In genomic region chr16:22911986-22912385, GRCm38 (mm10) we compare ENCODE assay signal across 20 mouse cellular contexts. TPM values are rescaled to one million over a fixed set of nuclear protein-coding genes. Genes with fewer than 3 reads are reported as not detected.
DNase-seq lines count a peak whose midpoint lies in the region; TF ChIP-seq lines count a peak whose summit lies in the region.
"Had no signal": no experiment of that assay in that cellular context is flagged by ENCODE, and none has a peak within 500 bp of the region (broad histone marks: within the 10 kb centered on the region; RNA-seq: fewer than 3 reads in every experiment).

No protein-coding gene starts in this region.

- no peak overlapping the region for H3K4me3 ChIP-seq in heart, adult 2 months
- no peak overlapping the region for H3K4me3 ChIP-seq in heart, embryonic 10.5 days
- H3K4me3 ChIP-seq: embryonic facial prominence, embryonic 13.5 days; hindbrain, embryonic 10.5 days; midbrain, embryonic 13.5 days; myocyte; neural tube, embryonic 15.5 days had no signal

- no peak for TF ChIP-seq CTCF in heart, adult 2 months (IDR thresholded peaks at IDR 0.05)

- no peak for TF ChIP-seq POLR2A in heart, adult 2 months (IDR thresholded peaks at IDR 0.05; ENCODE audit: insufficient read depth, low read depth, low read length)

- no peaks in the 10 kb centered on the region for H3K79me2 ChIP-seq in heart, adult 2 months (replicated peaks; ENCODE audit: control insufficient read depth, insufficient read depth, low read length)

- no peak overlapping the region for H3K27ac ChIP-seq in heart, adult 2 months
- no peak overlapping the region for H3K27ac ChIP-seq in heart, embryonic 10.5 days
- H3K27ac ChIP-seq: embryonic facial prominence, embryonic 13.5 days; hindbrain, embryonic 10.5 days; midbrain, embryonic 13.5 days; neural tube, embryonic 15.5 days had no signal

- H3K27me3 ChIP-seq in heart, adult 2 months (ENCODE audit: control insufficient read depth, insufficient read depth, low read length): no peaks in the 10 kb centered on the region
- no peaks in the 10 kb centered on the region for H3K27me3 ChIP-seq in heart, embryonic 10.5 days (ENCODE audit: insufficient read depth, poor library complexity, severe bottlenecking)
- H3K27me3 ChIP-seq: embryonic facial prominence, embryonic 13.5 days; midbrain, embryonic 13.5 days; neural tube, embryonic 15.5 days had no signal

- intact Hi-C loops in heart, adult 2 months (cut with DNase I): no loop called here
- intact Hi-C loops in heart, postnatal 14 days (cut with DNase I): no loop called here

- no peaks in the 10 kb centered on the region; the same call in 1 of the 2 replicates for H3K4me1 ChIP-seq in heart, adult 2 months (ENCODE audit: control insufficient read depth, insufficient read depth, low read length)
- H3K4me1 ChIP-seq in heart, embryonic 10.5 days: no peaks in the 10 kb centered on the region
- H3K4me1 ChIP-seq: embryonic facial prominence, embryonic 13.5 days; hindbrain, embryonic 10.5 days; midbrain, embryonic 13.5 days; neural tube, embryonic 15.5 days had no signal

- no peak for TF ChIP-seq EP300 in heart, adult 2 months (IDR thresholded peaks at IDR 0.05; ENCODE audit: insufficient read depth, low read depth, low read length)

- H3K9ac ChIP-seq in heart, adult 2 months (ENCODE audit: low read depth, low read length): no peak overlapping the region
- H3K9ac ChIP-seq: embryonic facial prominence, embryonic 13.5 days; midbrain, embryonic 13.5 days; neural tube, embryonic 15.5 days had no signal

- 72% methylated on average over 3 of the region's 3 CpGs for WGBS in heart, adult 2 months
- 70% methylated on average over 3 of the region's 3 CpGs for WGBS in heart, embryonic 10.5 days

- H3K36me3 ChIP-seq in heart, adult 2 months (ENCODE audit: control insufficient read depth, insufficient read depth, low read length): no peaks in the 10 kb centered on the region
- no peaks in the 10 kb centered on the region for H3K36me3 ChIP-seq in heart, embryonic 10.5 days
- H3K36me3 ChIP-seq: embryonic facial prominence, embryonic 13.5 days; G1E; hindbrain, embryonic 10.5 days; midbrain, embryonic 13.5 days; neural tube, embryonic 15.5 days had no signal

- H3K9me3 ChIP-seq in heart, embryonic 10.5 days: 0 out of 2 replicates have a peak, but pooled peaks cover 2% of the 10 kb centered on the region
- H3K9me3 ChIP-seq: embryonic facial prominence, embryonic 13.5 days; hindbrain, embryonic 10.5 days; midbrain, embryonic 13.5 days; neural tube, embryonic 15.5 days had no signal

- DNase-seq in cerebellum, postnatal 10 days: peak; percentile 26 to 36
- no peak for DNase-seq in cerebellum, postnatal 4 days (ENCODE audit: low spot score in 2 of 2)
- peak; percentile 34 to 45 for DNase-seq in heart, adult 2 months
- no peak for DNase-seq in heart, embryonic 10.5 days (ENCODE audit: low spot score)
- peak; percentile 27 for DNase-seq in lung, postnatal 10 days
- DNase-seq in lung, postnatal 14 days: no peak
- peak; percentile 18 to 38 for DNase-seq in heart, postnatal 14 days
- no peak for DNase-seq in thymus, postnatal 10 days (ENCODE audit: low spot score in 2 of 2)
- DNase-seq: cerebellum, adult 8-10 months had no signal

RNA-seq across cellular contexts. Expression of gene Fetub, which starts 6.1 kb away (rescaled TPM):
- under 1 TPM; 0.27 to 0.57 TPM for total RNA-seq in heart, adult 2 months (2021)
- polyA plus RNA-seq in heart, adult 2 months (2012; rRNA removed): 0.44 and 0.86 TPM in 2 replicates
- polyA plus RNA-seq in heart, embryonic 10.5 days (2016; fragmentation: Nextera tagmentation; extraction: Ambion mirVana): 0.12 TPM in 1 of 2 replicates, not detected in the other
- total RNA-seq in heart, postnatal 14 days (2021): not detected
- total RNA-seq: granulocyte monocyte progenitor cell, adult 5-6 weeks had no signal
- polyA plus RNA-seq: CD4-positive, CD25-positive, alpha-beta regulatory T cell, adult 4 months; hindbrain, embryonic 10.5 days; kidney, embryonic 14.5 days; midbrain, embryonic 13.5 days; neural tube, embryonic 15.5 days had no signal

RNA-seq across cellular contexts. Expression of gene Ahsg, which starts 20.9 kb away (rescaled TPM):
- total RNA-seq in heart, adult 2 months (2021): 1 to 10 TPM; 8.0 to 8.6 TPM
- 15.1 and 19.3 TPM in 2 replicates for polyA plus RNA-seq in heart, adult 2 months (2012; rRNA removed)
- 0.73 TPM in 1 of 2 replicates, not detected in the other for polyA plus RNA-seq in heart, embryonic 10.5 days (2016; fragmentation: Nextera tagmentation; extraction: Ambion mirVana)
- total RNA-seq in heart, postnatal 14 days (2021): 10 to 100 TPM in 1 of 2 experiments, 1 to 10 TPM in 1; 8.8 to 16.6 TPM
- total RNA-seq: granulocyte monocyte progenitor cell, adult 5-6 weeks; layer of hippocampus, postnatal 14 days had no signal
- polyA plus RNA-seq: CD4-positive, CD25-positive, alpha-beta regulatory T cell, adult 4 months; embryonic facial prominence, embryonic 13.5 days; inflammation-experienced regulatory T-cells, adult 6 months; myocyte had no signal

RNA-seq across cellular contexts. Expression of gene Hrg, which starts 38.9 kb away (rescaled TPM):
- not detected for total RNA-seq in heart, adult 2 months (2021)
- 0.26 TPM in 1 of 2 replicates, not detected in the other for polyA plus RNA-seq in heart, adult 2 months (2012; rRNA removed)
- polyA plus RNA-seq in heart, embryonic 10.5 days (2016; fragmentation: Nextera tagmentation; extraction: Ambion mirVana): 0.08 TPM in 1 of 2 replicates, not detected in the other
- not detected for total RNA-seq in heart, postnatal 14 days (2021)
- total RNA-seq: G1E; granulocyte monocyte progenitor cell, adult 5-6 weeks; layer of hippocampus, postnatal 14 days had no signal
- polyA plus RNA-seq: CD4-positive, CD25-positive, alpha-beta regulatory T cell, adult 4 months; embryonic facial prominence, embryonic 13.5 days; G1E; hindbrain, embryonic 10.5 days; inflammation-experienced regulatory T-cells, adult 6 months; kidney, embryonic 14.5 days; midbrain, embryonic 13.5 days; myocyte had no signal

RNA-seq across cellular contexts. Expression of gene Dnajb11, which starts 54.3 kb away (rescaled TPM):
- total RNA-seq in heart, adult 2 months (2021): 10 to 100 TPM; 59.5 to 68.5 TPM
- 13.0 and 19.3 TPM in 2 replicates for polyA plus RNA-seq in heart, adult 2 months (2012; rRNA removed)
- polyA plus RNA-seq in heart, embryonic 10.5 days (2016; fragmentation: Nextera tagmentation; extraction: Ambion mirVana): 140 and 150 TPM in 2 replicates
- total RNA-seq in heart, postnatal 14 days (2021): 10 to 100 TPM; 47.6 to 54.3 TPM

RNA-seq across cellular contexts. Expression of gene Tbccd1, which starts 54.5 kb away (rescaled TPM):
- 10 to 100 TPM; 12.7 to 12.8 TPM for total RNA-seq in heart, adult 2 months (2021)
- 10.3 and 16.1 TPM in 2 replicates for polyA plus RNA-seq in heart, adult 2 months (2012; rRNA removed)
- 24.1 and 26.1 TPM in 2 replicates for polyA plus RNA-seq in heart, embryonic 10.5 days (2016; fragmentation: Nextera tagmentation; extraction: Ambion mirVana)
- 1 to 10 TPM; 9.1 to 9.9 TPM for total RNA-seq in heart, postnatal 14 days (2021)

Comparison
In these comparisons a context has a peak if more than half of its experiments do, and no peak if none do; other contexts are left out.
1. DNase-seq: peak in cerebellum, postnatal 10 days (2 of 2), heart, adult 2 months (2 of 2), lung, postnatal 10 days (single experiment) and heart, postnatal 14 days (2 of 2); none in cerebellum, postnatal 4 days (0 of 2), heart, embryonic 10.5 days (single experiment), lung, postnatal 14 days (single experiment) and thymus, postnatal 10 days (0 of 2).